Mouse (Mus musculus): ENCODE data around the gene Fam126b. TPM values are rescaled to one million over a fixed set of nuclear protein-coding genes. Genes with fewer than 3 reads are reported as not detected.
A peak's percentile ranks its signal among the peaks of the same experiment; 100 is the strongest.

Gene Fam126b
- total and polyA plus RNA-seq, 3 experiments: 5.5 to 5.7 TPM; not detected in 1

- Histone ChIP-seq H3K27ac (ENCODE audit: control insufficient read depth, low read depth, low read length) (peak within 1 kb of the TSS; percentile 71), H3K9ac (ENCODE audit: control insufficient read depth, low read depth, low read length, poor library complexity, severe bottlenecking) (peak within 1 kb of the TSS; percentile 90), H3K4me1 (ENCODE audit: control insufficient read depth in 1 of 2, insufficient read depth in 2 of 2, low read length in 2 of 2) (peaks cover 3 to 9% of the 10 kb centered on the region in 2 experiments; a peak in 3 of 4 replicates), H3K79me2 (ENCODE audit: control insufficient read depth, insufficient read depth, low read length, poor library complexity) (peaks cover 22% of the 10 kb centered on the region), H3K4me3 (ENCODE audit: control insufficient read depth in 1 of 2, insufficient read depth in 1 of 2, low read depth in 2 of 2, low read length in 2 of 2) (peak within 1 kb of the TSS; percentile 76 to 86), H3K27me3 (ENCODE audit: control insufficient read depth in 1 of 2, insufficient read depth in 2 of 2, low read length in 2 of 2) (no peaks in the 10 kb centered on the region), H3K36me3 (ENCODE audit: control insufficient read depth in 1 of 2, insufficient read depth in 2 of 2, low read length in 2 of 2) (peaks cover 4 to 11% of the 10 kb centered on the region in 2 experiments; a peak in 3 of 4 replicates), H3K9me3 (replicated peaks; ENCODE audit: insufficient read depth, low read length) (no peaks in the 10 kb centered on the region)
- DNase-seq (ENCODE audit: low read depth, low spot score): peak; percentile 96
- no peak for TF ChIP-seq GATA1 (IDR thresholded peaks at IDR 0.05; ENCODE audit: low read depth, low read length)
- TF ChIP-seq SMC3 (IDR thresholded peaks at IDR 0.05; ENCODE audit: low read depth, low read length): no peak
- no peak for TF ChIP-seq GABPA (IDR thresholded peaks at IDR 0.05; ENCODE audit: low read depth, low read length)
- no peak for TF ChIP-seq CHD1 (IDR thresholded peaks at IDR 0.05; ENCODE audit: low read depth, low read length)
- peak; percentile 83 for TF ChIP-seq MXI1 (IDR thresholded peaks at IDR 0.05; ENCODE audit: low read depth, low read length)
- no peak for TF ChIP-seq JUND (IDR thresholded peaks at IDR 0.05; ENCODE audit: low read depth, low read length)
- TF ChIP-seq SIN3A (IDR thresholded peaks at IDR 0.05; ENCODE audit: low read length): peak; percentile 54
- TF ChIP-seq MYC (IDR thresholded peaks at IDR 0.05; ENCODE audit: low read depth, low read length): peak; percentile 94
- TF ChIP-seq RAD21 (IDR thresholded peaks at IDR 0.05; ENCODE audit: low read depth, low read length): no peak
- TF ChIP-seq POLR2AphosphoS2 (IDR thresholded peaks at IDR 0.05; ENCODE audit: low read length): peak; percentile 37
- peak; percentile 58; the same call in 1 of the 2 replicates for TF ChIP-seq TBP (IDR thresholded peaks at IDR 0.05; ENCODE audit: low read depth, low read length)
- TF ChIP-seq NELFE (IDR thresholded peaks at IDR 0.05; ENCODE audit: low read depth, low read length): peak; percentile 72
- no peak for TF ChIP-seq USF2 (IDR thresholded peaks at IDR 0.05; ENCODE audit: borderline replicate concordance in 1 of 2, insufficient read depth in 1 of 2, low read depth in 1 of 2, low read length in 2 of 2)
- TF ChIP-seq ZKSCAN1 (IDR thresholded peaks at IDR 0.05; ENCODE audit: low read depth, low read length): no peak
- TF ChIP-seq HCFC1 (IDR thresholded peaks at IDR 0.05; ENCODE audit: low read depth, low read length): peak; percentile 89
- peak; percentile 81 for TF ChIP-seq MAX (IDR thresholded peaks at IDR 0.05; ENCODE audit: low read length)
- TF ChIP-seq POLR2A (IDR thresholded peaks at IDR 0.05; ENCODE audit: control insufficient read depth in 1 of 2, insufficient read depth in 1 of 2, low read depth in 1 of 2, low read length in 2 of 2, poor library complexity in 1 of 2): peak; percentile 77 to 83; a peak in 3 of 4 replicates
- TF ChIP-seq TCF12 (IDR thresholded peaks at IDR 0.05; ENCODE audit: low read depth, low read length): 0 out of 2 replicates have a peak, but pooled peaks have one; percentile 3
- TF ChIP-seq MAZ (IDR thresholded peaks at IDR 0.05; ENCODE audit: low read depth, low read length): no peak
- no peak for TF ChIP-seq MAFK (IDR thresholded peaks at IDR 0.05; ENCODE audit: borderline replicate concordance, low read depth, low read length)
- TF ChIP-seq ZC3H11A (IDR thresholded peaks at IDR 0.05; ENCODE audit: low read depth, low read length): no peak
- no peak for TF ChIP-seq ZNF384 (IDR thresholded peaks at IDR 0.05; ENCODE audit: low read depth, low read length)
- no peak for TF ChIP-seq RCOR1 (IDR thresholded peaks at IDR 0.05; ENCODE audit: low read depth, low read length)
- TF ChIP-seq E2F4 (IDR thresholded peaks at IDR 0.05; ENCODE audit: borderline replicate concordance, low read depth, low read length): no peak
- peak; percentile 61 for TF ChIP-seq NRF1 (IDR thresholded peaks at IDR 0.05; ENCODE audit: insufficient read depth, low read depth, low read length, poor library complexity, severe bottlenecking)
- TF ChIP-seq MYB (IDR thresholded peaks at IDR 0.05; ENCODE audit: low read depth, low read length): no peak
- no peak for TF ChIP-seq EP300 (IDR thresholded peaks at IDR 0.05; ENCODE audit: low read depth in 1 of 2, low read length in 2 of 2)
- TF ChIP-seq MEF2A (IDR thresholded peaks at IDR 0.05; ENCODE audit: extremely low read depth, insufficient replicate concordance, low read depth, low read length, poor library complexity, severe bottlenecking): no peak
Measured at GRCm38 (mm10) chr1:58504577-58505254, 81.4 kb downstream of the Fam126b start, which contains the start of gene Orc2. TSS of gene Orc2 (minus strand) at chr1:58505109.

All from MEL (cell line).